Mouse (Mus musculus) monocyte, adult 2 months (primary cell): Measurements from ENCODE around the gene Frmpd4.

Source experiments
- DNase-seq, 2 experiments: peaks; one replicate each; pipeline ENCODE4 v3.0.0; 2022; ENCODE audit warnings: low spot score in 2 of 2, low read depth in 1 of 2

Frmpd4 gene

GRCm38 (mm10) chrX:168141051-168141450 is 436.0 kb downstream of the Frmpd4 start:
- no peak for DNase-seq

GRCm38 (mm10) chrX:168124043-168124442 is 453.0 kb downstream of the Frmpd4 start:
- no peak for DNase-seq

- no peak for DNase-seq
These were observed 453.5 kb downstream of the Frmpd4 start for GRCm38 (mm10) chrX:168123589-168123965.

- no peak for DNase-seq
These were observed 454.0 kb downstream of the Frmpd4 start for GRCm38 (mm10) chrX:168122806-168123588.

GRCm38 (mm10) chrX:168041589-168041988 is 535.4 kb downstream of the Frmpd4 start:
- DNase-seq, result no peak

GRCm38 (mm10) chrX:168020574-168021145 is 556.4 kb downstream of the Frmpd4 start:
- no peak for DNase-seq

GRCm38 (mm10) chrX:168017792-168018191 is 559.2 kb downstream of the Frmpd4 start:
- DNase-seq, result no peak

GRCm38 (mm10) chrX:167984835-167985234 is 592.2 kb downstream of the Frmpd4 start:
- no peak for DNase-seq

- no peak for DNase-seq
These were observed 625.8 kb downstream of the Frmpd4 start for GRCm38 (mm10) chrX:167951207-167951606.

GRCm38 (mm10) chrX:167909483-167909882 is 667.5 kb downstream of the Frmpd4 start:
- DNase-seq, result no peak

- DNase-seq, result no peak
These were observed 676.0 kb downstream of the Frmpd4 start for GRCm38 (mm10) chrX:167901046-167901445.

GRCm38 (mm10) chrX:167854821-167855220 is 722.2 kb downstream of the Frmpd4 start:
- DNase-seq, result no peak

- DNase-seq, result no peak
These were observed 744.5 kb downstream of the Frmpd4 start for GRCm38 (mm10) chrX:167832543-167832942.

GRCm38 (mm10) chrX:167828456-167828855 is 748.6 kb downstream of the Frmpd4 start:
- no peak for DNase-seq

- DNase-seq, result no peak
These were observed 759.7 kb downstream of the Frmpd4 start for GRCm38 (mm10) chrX:167817363-167817762.

GRCm38 (mm10) chrX:167810120-167810519 is 766.9 kb downstream of the Frmpd4 start:
- DNase-seq, result no peak

- DNase-seq, result no peak
These were observed 768.5 kb downstream of the Frmpd4 start for GRCm38 (mm10) chrX:167808572-167808971.

GRCm38 (mm10) chrX:167788737-167789136 is 788.3 kb downstream of the Frmpd4 start:
- no peak for DNase-seq

- no peak for DNase-seq
These were observed 793.5 kb downstream of the Frmpd4 start for GRCm38 (mm10) chrX:167783526-167783925.

GRCm38 (mm10) chrX:167719564-167719981 is 857.5 kb downstream of the Frmpd4 start:
- no peak for DNase-seq

GRCm38 (mm10) chrX:167719092-167719491 is 857.9 kb downstream of the Frmpd4 start:
- no peak for DNase-seq

- no peak for DNase-seq
These were observed 922.1 kb downstream of the Frmpd4 start for GRCm38 (mm10) chrX:167654806-167655495.
